Mouse (Mus musculus) lung, postnatal 0 days (tissue): Measurements from ENCODE around the gene Etv6. TPM values are rescaled to one million over a fixed set of nuclear protein-coding genes. Genes with fewer than 3 reads are reported as not detected.

Experiments used
- ATAC-seq: fragments of 200-750 bp; cut with Nextera tagmentation; 2 replicates; pipeline ENCODE4 v1.8.0; 2017; ENCODE audit warnings: moderate library complexity
- DNase-seq: peaks from one replicate; pipeline ENCODE4 v3.0.0-alpha.2; 2016; ENCODE audit warnings: low spot score
- H3K27ac ChIP-seq: fragments of 300-500 bp; sonication (generic); 2 replicates; pipeline ENCODE4 v1.5.1; 2014; ENCODE audit warnings: antibody characterized with exemption, mild to moderate bottlenecking, low read length, mixed read lengths
- H3K27me3 ChIP-seq: fragments of 300-500 bp; sonication (generic); replicated peaks from 2 replicates; pipeline ENCODE4 v1.6.1; 2014; ENCODE audit warnings: low read length, mixed read lengths; ENCODE audit not compliant: insufficient read depth
- H3K36me3 ChIP-seq: fragments of 300-500 bp; sonication (generic); 2 replicates; pipeline ENCODE4 v1.6.1; 2014; ENCODE audit warnings: low read length, mixed read lengths; ENCODE audit not compliant: insufficient read depth
- H3K4me1 ChIP-seq: fragments of 300-500 bp; sonication (generic); 2 replicates; pipeline ENCODE4 v1.6.1; 2014; ENCODE audit warnings: antibody characterized with exemption, low read depth, low read length, mixed read lengths; ENCODE audit not compliant: insufficient read depth
- H3K4me2 ChIP-seq: fragments of 300-500 bp; sonication (generic); replicated peaks from 2 replicates; pipeline ENCODE4 v1.6.1; 2014; ENCODE audit warnings: low read depth, mild to moderate bottlenecking, low read length, moderate library complexity, mixed read lengths
- H3K4me3 ChIP-seq: fragments of 300-500 bp; sonication (generic); 2 replicates; pipeline ENCODE4 v1.5.1; 2014; ENCODE audit warnings: low read depth, low read length
- H3K9ac ChIP-seq: fragments of 300-500 bp; sonication (generic); replicated peaks from 2 replicates; pipeline ENCODE4 v1.6.1; 2014; ENCODE audit warnings: low read depth, mild to moderate bottlenecking
- H3K9me3 ChIP-seq: fragments of 300-500 bp; sonication (generic); 2 replicates; pipeline ENCODE4 v1.6.1; 2016; ENCODE audit warnings: low read length, mixed read lengths
- CTCF ChIP-seq: IDR thresholded peaks from 2 replicates; pipeline ENCODE4 v1.5.1; 2016; ENCODE audit warnings: antibody characterized with exemption, mild to moderate bottlenecking
- EP300 ChIP-seq: IDR thresholded peaks from 2 replicates; pipeline ENCODE4 v1.6.1; 2016; ENCODE audit warnings: antibody characterized with exemption, mild to moderate bottlenecking, control low read depth
- WGBS: fragments of 180-500 bp; shearing (Covaris S2); extraction: QIAGEN DNeasy Blood & Tissue Kit; methylation state at CpG from one replicate; pipeline ENCODE4 v1.1.7; 2014; 5-methylcytosine and 5-hydroxymethylcytosine counted together
- polyA plus RNA-seq: library from polyadenylated mRNA; unstranded; fragments of >200 nt; fragmentation: Nextera tagmentation; extraction: Ambion mirVana; gene quantifications from 2 replicates; pipeline ENCODE4 v1.2.1, GENCODE M21; 2015

Gene Etv6
- polyA plus RNA-seq, 1 experiment from 2014 or later: 5.5 TPM

DNA sequence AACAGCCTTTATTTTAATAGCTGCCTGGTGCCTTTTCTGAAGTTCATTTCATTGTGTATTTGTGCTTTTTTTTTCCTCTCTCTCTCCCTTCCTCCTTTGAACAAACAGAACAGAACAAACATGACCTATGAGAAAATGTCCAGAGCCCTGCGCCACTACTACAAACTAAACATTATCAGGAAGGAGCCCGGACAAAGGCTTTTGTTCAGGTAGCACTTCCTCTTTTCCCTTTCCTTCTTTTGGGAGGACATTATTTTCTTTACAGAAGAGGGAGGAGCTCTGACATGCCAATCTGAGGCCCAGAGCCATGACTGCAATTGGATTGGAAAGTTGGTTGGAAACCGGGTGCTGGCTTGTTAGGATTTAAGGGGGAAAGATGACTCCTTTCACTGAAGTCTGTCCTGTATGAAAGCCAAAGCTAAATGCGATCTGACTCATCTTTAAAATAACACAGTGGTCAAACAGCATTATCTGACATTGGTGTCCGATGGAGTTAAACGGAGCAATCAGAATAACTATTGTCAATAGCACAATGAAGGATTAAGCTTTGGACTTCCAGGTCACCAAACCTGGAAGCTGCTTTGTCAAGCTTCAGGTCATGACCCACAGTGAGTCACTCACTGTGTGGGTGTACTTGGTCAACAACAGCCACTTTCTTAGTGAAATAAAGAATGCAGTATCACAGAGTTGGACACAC lies 227.6 kb downstream of the Etv6 start:
- WGBS: 53% methylated on average over 6 of the region's 6 CpGs
- no peaks in the 10 kb centered on the region for H3K9me3 ChIP-seq
- no peak overlapping the region for H3K4me3 ChIP-seq
- no peak for TF ChIP-seq CTCF
- TF ChIP-seq EP300: 0 out of 2 replicates have a peak, but pooled peaks have one; percentile 8
- H3K27me3 ChIP-seq: no peaks in the 10 kb centered on the region
- no peak overlapping the region for H3K9ac ChIP-seq
- H3K4me1 ChIP-seq: no peaks in the 10 kb centered on the region
- peak; percentile 54 for DNase-seq
- no peak overlapping the region for H3K4me2 ChIP-seq
- H3K36me3 ChIP-seq: peaks cover 5% of the 10 kb centered on the region; the same call in 1 of the 2 replicates
- 0 out of 2 replicates have a peak overlapping the region, but pooled peaks have one; percentile 34 for H3K27ac ChIP-seq
- ATAC-seq: peak; percentile 28

- Histone ChIP-seq H3K4me3 (no peak overlapping the region), H3K4me1 (no peaks in the 10 kb centered on the region), H3K27ac (no peak overlapping the region), H3K27me3 (no peaks in the 10 kb centered on the region), H3K36me3 (0 out of 2 replicates have a peak, but pooled peaks cover 4% of the 10 kb centered on the region), H3K9me3 (no peaks in the 10 kb centered on the region), H3K9ac (no peak overlapping the region), H3K4me2 (no peak overlapping the region)
- ATAC-seq (no peak), DNase-seq (no peak)
- WGBS: 86% methylated on average over 2 of the region's 2 CpGs
- no peak for TF ChIP-seq EP300
- TF ChIP-seq CTCF: no peak
Measured at GRCm38 (mm10) chr6:134273884-134274283, 238.4 kb downstream of the Etv6 start.

DNA sequence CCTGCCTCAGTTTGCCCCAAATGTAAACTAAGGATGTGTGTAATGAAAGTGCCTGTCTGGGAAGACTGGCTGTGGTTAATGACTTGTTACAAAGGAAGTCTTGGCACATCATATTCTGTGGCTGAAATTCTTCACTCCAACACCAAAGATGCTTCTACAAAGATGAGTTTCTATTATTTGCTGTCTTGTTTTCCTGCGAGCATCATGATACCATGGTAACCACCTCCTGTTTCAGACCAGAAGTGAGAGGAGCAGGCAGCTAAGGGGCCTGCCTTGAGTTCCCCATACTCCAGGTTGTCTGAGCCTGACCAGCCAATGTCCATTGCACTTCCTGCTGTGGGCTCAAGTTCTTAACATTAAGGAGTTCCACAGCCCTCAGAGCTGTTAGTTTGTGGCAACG lies 241.5 kb downstream of the Etv6 start:
- no peak overlapping the region for H3K4me2 ChIP-seq
- no peak overlapping the region for H3K4me3 ChIP-seq
- no peaks in the 10 kb centered on the region for H3K4me1 ChIP-seq
- H3K9ac ChIP-seq: no peak overlapping the region
- H3K27me3 ChIP-seq: no peaks in the 10 kb centered on the region
- DNase-seq (no peak), ATAC-seq (no peak)
- no peak for TF ChIP-seq CTCF
- TF ChIP-seq EP300: no peak
- no peaks in the 10 kb centered on the region for H3K36me3 ChIP-seq
- no peaks in the 10 kb centered on the region for H3K9me3 ChIP-seq
- H3K27ac ChIP-seq: no peak overlapping the region
- WGBS: 71% methylated on average over 2 of the region's 2 CpGs

DNA sequence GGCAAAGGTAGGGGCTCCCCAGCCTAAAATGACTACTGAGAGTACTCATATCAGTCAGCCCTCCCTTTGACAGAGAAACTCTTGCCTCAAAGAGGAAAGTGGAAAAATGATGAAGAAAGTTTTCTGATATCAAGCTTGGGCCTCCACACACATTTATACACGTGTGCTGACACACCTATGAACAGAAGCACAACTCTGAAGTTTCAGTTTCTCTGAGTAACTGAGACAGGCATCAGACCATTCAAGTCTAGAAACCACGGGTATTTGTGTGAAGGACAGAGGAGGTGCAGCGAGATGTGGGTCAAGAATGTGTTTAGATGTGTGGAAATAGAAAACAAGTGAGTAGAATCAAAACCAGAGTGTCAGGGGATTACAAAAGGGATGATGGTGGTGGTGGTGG lies 246.6 kb downstream of the Etv6 start:
- Histone ChIP-seq H3K27me3 (no peaks in the 10 kb centered on the region), H3K9me3 (no peaks in the 10 kb centered on the region), H3K36me3 (no peaks in the 10 kb centered on the region), H3K4me2 (no peak overlapping the region), H3K4me1 (no peaks in the 10 kb centered on the region), H3K9ac (no peak overlapping the region), H3K4me3 (no peak overlapping the region), H3K27ac (no peak overlapping the region)
- no peak for ATAC-seq
- no peak for TF ChIP-seq CTCF
- no peak for DNase-seq
- 83% methylated on average over 3 of the region's 3 CpGs for WGBS

DNA sequence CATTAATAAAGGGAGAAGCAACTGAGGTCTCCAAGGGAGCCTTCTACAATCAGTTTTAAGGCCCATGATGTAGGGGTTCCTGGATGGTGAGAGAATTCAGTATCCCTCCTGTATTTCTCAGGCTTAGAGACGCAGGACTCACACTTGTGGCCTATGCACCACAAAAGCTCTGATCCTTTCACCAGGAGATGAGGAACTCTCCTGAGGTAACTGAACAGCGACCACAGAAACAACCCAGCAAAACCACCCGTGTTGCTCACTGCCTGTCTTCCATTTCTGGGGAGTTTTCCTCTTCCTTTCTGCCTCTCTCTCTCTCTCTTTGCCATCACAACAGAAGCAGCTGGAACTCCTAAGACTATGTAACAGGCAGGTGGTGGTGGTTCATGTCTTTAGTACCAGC lies 256.3 kb downstream of the Etv6 start:
- 85% methylated on average over 3 of the region's 3 CpGs for WGBS
- Histone ChIP-seq H3K4me2 (no peak overlapping the region), H3K27ac (no peak overlapping the region), H3K4me1 (no peaks in the 10 kb centered on the region), H3K9ac (no peak overlapping the region), H3K27me3 (no peaks in the 10 kb centered on the region), H3K4me3 (no peak overlapping the region), H3K36me3 (no peaks in the 10 kb centered on the region), H3K9me3 (no peaks in the 10 kb centered on the region)
- TF ChIP-seq CTCF (no peak), EP300 (no peak)
- DNase-seq: no peak
- no peak for ATAC-seq

DNA sequence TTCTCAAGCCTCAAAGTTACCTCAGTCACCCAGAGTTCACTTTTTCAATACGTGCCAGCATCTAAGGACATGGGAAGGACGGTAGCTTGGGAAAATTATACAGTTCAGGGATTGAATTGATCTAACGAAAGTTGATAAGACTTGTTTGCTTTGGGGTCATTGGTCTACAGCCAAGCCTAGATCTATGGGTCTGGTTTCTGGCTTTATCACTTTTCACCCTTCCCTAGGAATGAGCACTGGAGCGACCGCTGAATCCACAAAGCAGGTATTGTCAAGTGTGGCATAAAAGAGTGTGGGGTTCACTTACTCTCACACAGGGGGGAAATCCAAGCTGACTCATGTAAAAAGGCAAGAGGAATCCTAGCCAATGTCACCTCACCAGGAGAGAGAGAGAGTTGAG lies 256.9 kb downstream of the Etv6 start:
- no peaks in the 10 kb centered on the region for H3K36me3 ChIP-seq
- H3K27me3 ChIP-seq: no peaks in the 10 kb centered on the region
- no peak overlapping the region for H3K4me2 ChIP-seq
- no peaks in the 10 kb centered on the region for H3K9me3 ChIP-seq
- no peak overlapping the region for H3K27ac ChIP-seq
- H3K4me3 ChIP-seq: no peak overlapping the region
- no peaks in the 10 kb centered on the region for H3K4me1 ChIP-seq
- TF ChIP-seq CTCF: no peak
- TF ChIP-seq EP300: no peak
- 68% methylated on average over 5 of the region's 5 CpGs for WGBS
- H3K9ac ChIP-seq: no peak overlapping the region
- DNase-seq: no peak
- ATAC-seq: no peak
